Mouse (Mus musculus) ES-Bruce4 (cell line): ENCODE data around the gene Snrnp70.

Experiments
- CTCF ChIP-seq: IDR thresholded peaks from one replicate; pipeline ENCODE4 v1.8.1; 2011; ENCODE audit warnings: low read depth, low read length
- POLR2A ChIP-seq: IDR thresholded peaks from one replicate; pipeline ENCODE4 v1.8.1; 2011; ENCODE audit warnings: low read length; ENCODE audit not compliant: insufficient read depth

GRCm38 (mm10) chr7:45417962-45418492 lies 22.5 kb upstream of the Snrnp70 start:
- TF ChIP-seq CTCF (no peak), POLR2A (no peak)
